Mouse (Mus musculus) thymus, adult 2 months (tissue): ENCODE measurements around the gene Eps8l1. TPM values are rescaled to one million over a fixed set of nuclear protein-coding genes. Genes with fewer than 3 reads are reported as not detected.
A peak's percentile ranks its signal among the peaks of the same experiment; 100 is the strongest.

Experiments
- DNase-seq: peaks from one replicate; pipeline ENCODE4 v3.0.0; 2021
- H3K27ac ChIP-seq: fragments of 200-500 bp; 2 replicates; pipeline ENCODE4 v1.5.1; 2012; ENCODE audit warnings: low read length, control low read depth; ENCODE audit not compliant: control insufficient read depth, insufficient read depth
- H3K27me3 ChIP-seq: fragments of 200-500 bp; 2 replicates; pipeline ENCODE4 v1.6.1; 2012; ENCODE audit warnings: mild to moderate bottlenecking, low read length, moderate library complexity, mixed read lengths; ENCODE audit not compliant: control insufficient read depth, insufficient read depth
- H3K36me3 ChIP-seq: fragments of 200-500 bp; 2 replicates; pipeline ENCODE4 v1.6.1; 2012; ENCODE audit warnings: mild to moderate bottlenecking, low read length, moderate library complexity; ENCODE audit not compliant: control insufficient read depth, insufficient read depth
- H3K4me1 ChIP-seq: fragments of 200-500 bp; replicated peaks from 2 replicates; pipeline ENCODE4 v1.6.1; 2012; ENCODE audit warnings: low read length; ENCODE audit not compliant: control insufficient read depth, insufficient read depth
- H3K4me3 ChIP-seq: fragments of 200-500 bp; 2 replicates; pipeline ENCODE4 v1.5.1; 2012; ENCODE audit warnings: mild to moderate bottlenecking, low read length, control low read depth, moderate library complexity; ENCODE audit not compliant: control insufficient read depth, insufficient read depth
- CTCF ChIP-seq: fragments of 200-500 bp; IDR thresholded peaks from 2 replicates; pipeline ENCODE4 v1.5.1; 2012; ENCODE audit warnings: mild to moderate bottlenecking, control low read depth, low read length, moderate library complexity, borderline replicate concordance; ENCODE audit not compliant: control insufficient read depth, poor library complexity, insufficient read depth; ENCODE audit errors: extremely low read depth
- POLR2A ChIP-seq: fragments of 200-500 bp; IDR thresholded peaks from 2 replicates; pipeline ENCODE4 v1.6.1; 2012; ENCODE audit warnings: mild to moderate bottlenecking, low read length, control low read depth, moderate library complexity; ENCODE audit not compliant: control insufficient read depth, poor library complexity, insufficient read depth; ENCODE audit errors: extremely low read depth
- WGBS: fragments of 180-500 bp; shearing (Covaris S2); methylation state at CpG from one replicate; pipeline ENCODE4 v1.1.7; 2018; 5-methylcytosine and 5-hydroxymethylcytosine counted together
- polyA plus RNA-seq: library from polyadenylated mRNA; depleted of rRNA; stranded (reverse); fragments of >200 nt; gene quantifications from 2 replicates; pipeline ENCODE4 v1.2.3, GENCODE M21; 2012

The Eps8l1 gene
- polyA plus RNA-seq, 1 experiment, result 4.2 TPM

GRCm38 (mm10) chr7:4496468-4496867 is 36.0 kb downstream of the Eps8l1 start:
- no peak overlapping the region for H3K4me3 ChIP-seq
- 98% methylated on average over 3 of the region's 3 CpGs for WGBS

GRCm38 (mm10) chr7:4497271-4497903 is 36.9 kb downstream of the Eps8l1 start:
- 96% methylated on average over 9 of the region's 9 CpGs for WGBS
- DNase-seq, result no peak
- no peak overlapping the region for H3K4me3 ChIP-seq
- TF ChIP-seq POLR2A, result no peak
- no peak overlapping the region for H3K27ac ChIP-seq
- peaks cover 14% of the 10 kb centered on the region for H3K36me3 ChIP-seq
- peaks cover 33% of the 10 kb centered on the region for H3K4me1 ChIP-seq
- no peaks in the 10 kb centered on the region for H3K27me3 ChIP-seq

More at GRCm38 (mm10) chr7:4496468-4496867, 36.0 kb downstream of the Eps8l1 start:
- no peak for TF ChIP-seq CTCF
- no peak for TF ChIP-seq POLR2A
- Histone ChIP-seq H3K27ac (no peak overlapping the region), H3K4me1 (peaks cover 32% of the 10 kb centered on the region), H3K36me3 (peaks cover 14% of the 10 kb centered on the region), H3K27me3 (no peaks in the 10 kb centered on the region)
- DNase-seq, result no peak

- no peak for DNase-seq
- no peak for TF ChIP-seq CTCF
- no peak for TF ChIP-seq POLR2A
- Histone ChIP-seq H3K27me3 (no peaks in the 10 kb centered on the region), H3K36me3 (peaks cover 14% of the 10 kb centered on the region), H3K4me1 (peaks cover 26% of the 10 kb centered on the region), H3K27ac (no peak overlapping the region), H3K4me3 (no peak overlapping the region)
- WGBS, result 67% methylated on average over 9 of the region's 9 CpGs
Measured at GRCm38 (mm10) chr7:4498251-4498650, 37.8 kb downstream of the Eps8l1 start.

GRCm38 (mm10) chr7:4499034-4499433 is 38.6 kb downstream of the Eps8l1 start:
- 95% methylated on average over 4 of the region's 4 CpGs for WGBS
- DNase-seq, result no peak

GRCm38 (mm10) chr7:4500892-4501471 is 40.5 kb downstream of the Eps8l1 start:
- no peaks in the 10 kb centered on the region for H3K27me3 ChIP-seq
- TF ChIP-seq POLR2A, result no peak
- TF ChIP-seq CTCF, result no peak
- peaks cover 22% of the 10 kb centered on the region for H3K4me1 ChIP-seq
- peak overlapping the region; percentile 55 for H3K27ac ChIP-seq
- H3K36me3 ChIP-seq, result peaks cover 12% of the 10 kb centered on the region
- WGBS, result 2% methylated on average over 52 of the region's 52 CpGs
- DNase-seq, result peak; percentile 57
- H3K4me3 ChIP-seq, result peak overlapping the region; percentile 100

More at GRCm38 (mm10) chr7:4499034-4499433, 38.6 kb downstream of the Eps8l1 start:
- no peak overlapping the region for H3K27ac ChIP-seq
- H3K4me1 ChIP-seq, result peaks cover 22% of the 10 kb centered on the region
- peaks cover 14% of the 10 kb centered on the region for H3K36me3 ChIP-seq
- TF ChIP-seq CTCF (no peak), POLR2A (no peak)
- H3K27me3 ChIP-seq, result no peaks in the 10 kb centered on the region
- H3K4me3 ChIP-seq, result no peak overlapping the region

GRCm38 (mm10) chr7:4501558-4502397 is 41.3 kb downstream of the Eps8l1 start, which contains the start of gene Ppp1r12c:
TSS of gene Ppp1r12c (minus strand) at chr7:4501680.
- H3K27me3 ChIP-seq, result no peaks in the 10 kb centered on the region
- DNase-seq, result peak; percentile 94
- H3K27ac ChIP-seq, result peak within 1 kb of the TSS; percentile 95
- H3K4me1 ChIP-seq, result peaks cover 22% of the 10 kb centered on the region
- WGBS, result 5% methylated on average over 62 of the region's 62 CpGs
- H3K36me3 ChIP-seq, result peaks cover 4% of the 10 kb centered on the region
- TF ChIP-seq CTCF, result peak; percentile 61; the same call in 1 of the 2 replicates
- peak; percentile 88 for TF ChIP-seq POLR2A
- H3K4me3 ChIP-seq, result peak within 1 kb of the TSS; percentile 100
